Mouse (Mus musculus) layer of hippocampus, postnatal 14 days (tissue): ENCODE measurements around the gene Enkur. TPM values are rescaled to one million over a fixed set of nuclear protein-coding genes. Genes with fewer than 3 reads are reported as not detected.
"Not testable (repeated sequence)": the region's sequence is repeated elsewhere in the genome, so short reads cannot be mapped to it uniquely, and the experiment has no call there.

Experiments used
- DNase-seq, 2 experiments: peaks; one replicate each; pipeline ENCODE4 v3.0.0; 2021 to 2022; ENCODE audit warnings: low spot score in 2 of 2, mixed read lengths in 1 of 2
- long read RNA-seq, 2 experiments: library from polyadenylated mRNA; stranded (forward); transcript quantifications; one replicate each; pipeline ENCODE4 v2.0.0; 2021
- total RNA-seq, 2 experiments: library from RNA; stranded (reverse); gene quantifications; 2 replicates each; pipeline ENCODE4 v1.2.3; 2021

Gene Enkur
- 1 to 10 TPM; 3.6 to 4.5 TPM for total RNA-seq
- long read RNA-seq, experiment 1 = 0 reads
- long read RNA-seq, experiment 2, partial matches to known transcripts = 1 of 5 reads
- long read RNA-seq, experiment 2, other reads (novel, unspliced or antisense) = 0 of 5 reads

GRCm38 (mm10) chr2:21204912-21205830, at the start of gene Enkur, which contains the start of gene Thnsl1:
Gene Enkur (minus strand): TSS chr2:21205365.
Gene Thnsl1 (plus strand): TSS chr2:21205724.
- peak; percentile 96 to 98 for DNase-seq

GRCm38 (mm10) chr2:21254308-21254707, 49.1 kb upstream of the Enkur start:
- no peak for DNase-seq

GRCm38 (mm10) chr2:21253644-21254043, 48.5 kb upstream of the Enkur start:
- no peak for DNase-seq

GRCm38 (mm10) chr2:21245477-21246102, 40.4 kb upstream of the Enkur start:
- DNase-seq = no peak

- no peak for DNase-seq
Measured at GRCm38 (mm10) chr2:21244986-21245385, 39.8 kb upstream of the Enkur start.

DNA sequence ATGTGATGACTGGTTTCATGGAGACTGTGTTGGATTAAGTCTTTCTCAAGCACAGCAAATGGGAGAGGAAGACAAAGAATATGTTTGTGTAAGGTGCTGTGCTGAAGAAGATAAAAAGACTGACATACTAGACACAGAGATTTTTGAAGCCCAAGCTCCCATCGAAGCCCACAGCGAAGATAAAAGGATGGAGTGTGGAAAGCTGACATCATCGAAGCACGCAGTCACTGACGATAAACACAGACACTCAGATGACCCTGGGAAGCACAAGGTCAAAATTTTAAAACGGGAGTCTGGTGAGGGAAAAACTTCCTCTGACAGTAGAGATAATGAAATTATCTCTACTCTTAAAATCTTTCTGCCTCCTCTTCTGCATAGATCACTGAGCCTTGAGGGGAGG, 38.9 kb upstream of the Enkur start:
- not testable (repeated sequence) for DNase-seq

DNA sequence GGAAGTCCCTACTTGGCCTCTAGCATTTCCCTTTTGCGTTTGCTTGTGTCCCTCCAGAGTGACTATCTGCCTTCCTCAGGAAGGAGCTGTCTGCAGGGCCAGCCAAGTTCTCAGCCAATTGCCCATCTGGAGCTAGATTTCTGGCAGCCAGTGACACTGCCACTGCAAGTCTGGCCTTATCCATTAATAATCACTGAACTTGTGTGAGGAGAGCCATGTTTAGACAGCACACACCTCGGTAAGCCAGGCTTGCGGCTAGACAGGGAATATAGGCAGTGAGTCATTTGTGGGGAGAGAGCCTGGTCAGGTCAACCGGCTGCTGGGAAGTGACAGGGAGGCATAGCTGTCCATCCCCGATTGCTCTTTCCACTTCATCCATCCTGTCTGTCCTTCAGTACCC, 31.7 kb upstream of the Enkur start:
- no peak for DNase-seq

- no peak for DNase-seq
Measured at GRCm38 (mm10) chr2:21235844-21236386, 30.8 kb upstream of the Enkur start.

GRCm38 (mm10) chr2:21234871-21235648, 29.9 kb upstream of the Enkur start:
- DNase-seq = no peak

DNA sequence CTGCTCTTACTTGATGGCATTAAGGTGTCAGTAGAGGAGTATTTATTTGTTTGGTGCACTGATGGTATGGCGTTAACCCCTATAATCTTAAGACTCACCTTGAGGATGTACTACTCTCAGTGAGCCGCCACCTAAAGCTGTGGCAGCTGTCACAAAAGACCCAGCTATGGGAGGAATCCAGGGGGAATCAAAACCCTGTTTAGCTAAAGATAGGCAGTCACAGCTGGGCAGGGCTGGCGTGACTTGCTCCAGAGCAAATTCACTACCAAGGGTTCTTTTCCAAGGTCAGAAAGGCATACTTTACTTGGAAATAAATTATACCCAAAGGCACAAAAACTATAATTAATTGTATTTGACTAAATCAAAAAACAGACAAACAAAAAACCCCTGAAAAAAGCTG, 26.0 kb upstream of the Enkur start:
- no peak for DNase-seq

DNA sequence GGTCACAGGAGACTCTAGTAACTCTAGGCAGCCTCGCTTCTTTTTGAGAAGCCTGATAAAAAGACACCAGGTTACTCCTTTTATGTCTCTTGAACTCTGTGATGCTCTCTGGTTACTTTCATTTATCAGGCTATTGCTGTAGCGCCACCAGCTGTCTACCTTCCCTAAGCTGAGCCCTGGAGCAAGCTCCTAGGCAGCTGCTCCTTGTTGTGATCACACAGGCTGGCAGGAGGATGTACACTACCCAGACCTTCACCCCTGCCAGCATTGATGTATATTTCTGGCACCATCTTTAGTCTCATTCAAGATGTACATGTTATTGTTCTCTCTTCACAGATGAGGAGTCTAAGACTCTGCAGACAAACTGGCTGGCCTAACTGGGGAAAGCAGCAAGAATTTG, 25.1 kb upstream of the Enkur start:
- DNase-seq = no peak

DNA sequence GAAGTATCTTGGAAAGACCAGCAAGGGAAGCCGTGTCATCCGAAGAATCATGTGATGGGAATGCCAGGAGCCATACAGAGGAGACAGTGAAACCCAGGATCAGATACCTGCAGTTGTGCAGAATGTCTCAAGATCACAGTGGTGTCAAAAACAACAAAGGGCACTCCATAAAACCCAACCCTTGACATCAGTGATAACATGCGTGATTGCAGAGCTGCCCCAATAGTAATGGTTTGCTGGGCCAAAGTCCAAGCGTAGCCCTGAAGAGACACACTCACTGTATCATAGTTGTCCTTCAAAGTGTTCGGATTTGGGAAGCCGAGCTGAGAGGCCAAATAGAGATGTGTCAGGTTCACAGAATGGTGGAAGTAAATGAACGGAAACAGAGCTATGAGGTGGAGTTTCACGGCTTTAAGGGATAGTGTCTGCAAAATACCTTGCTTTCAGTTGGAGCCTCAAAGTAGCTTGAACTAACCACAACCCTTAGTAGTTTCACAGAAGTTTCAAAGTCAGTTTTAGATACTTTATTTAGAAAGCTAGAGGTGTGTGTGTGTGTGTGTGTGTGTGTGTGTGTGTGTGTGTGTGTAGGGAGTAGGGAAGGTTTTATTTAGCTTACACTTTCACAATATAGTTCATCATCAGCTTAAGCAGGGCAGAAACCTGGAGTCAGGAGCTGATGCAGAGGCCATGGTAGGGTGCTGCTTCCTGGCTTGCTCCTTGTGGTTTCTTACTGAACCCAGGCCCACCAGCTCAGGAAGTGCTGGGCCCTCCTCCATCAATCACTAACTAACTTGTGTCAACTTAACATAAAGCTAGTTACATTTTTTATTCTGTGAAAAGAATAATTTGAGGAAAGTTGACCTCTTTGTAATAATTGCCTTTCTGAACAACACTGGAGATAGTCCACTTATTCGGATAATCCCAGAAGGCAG, 17.6 kb upstream of the Enkur start:
- DNase-seq = no peak

DNA sequence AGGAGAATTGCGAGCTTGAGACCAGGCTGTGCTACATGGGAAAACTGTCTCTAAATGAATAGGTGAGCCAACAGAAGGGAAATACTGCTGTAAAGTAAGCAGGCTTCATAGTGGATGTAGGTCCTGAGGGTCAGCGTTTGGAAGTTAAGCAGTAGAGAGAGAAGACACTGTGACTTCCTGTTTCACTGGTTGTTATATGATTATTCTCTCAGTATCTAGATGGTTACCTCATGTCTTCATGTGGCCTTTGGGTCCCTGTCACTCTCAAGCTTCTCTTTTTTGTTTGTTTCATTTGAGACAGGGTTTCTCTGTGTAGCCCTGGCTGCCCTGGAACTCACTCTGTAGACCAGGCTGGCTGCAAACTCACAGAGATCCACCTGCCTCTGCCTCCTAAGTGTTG, 10.1 kb upstream of the Enkur start:
- DNase-seq = no peak

DNA sequence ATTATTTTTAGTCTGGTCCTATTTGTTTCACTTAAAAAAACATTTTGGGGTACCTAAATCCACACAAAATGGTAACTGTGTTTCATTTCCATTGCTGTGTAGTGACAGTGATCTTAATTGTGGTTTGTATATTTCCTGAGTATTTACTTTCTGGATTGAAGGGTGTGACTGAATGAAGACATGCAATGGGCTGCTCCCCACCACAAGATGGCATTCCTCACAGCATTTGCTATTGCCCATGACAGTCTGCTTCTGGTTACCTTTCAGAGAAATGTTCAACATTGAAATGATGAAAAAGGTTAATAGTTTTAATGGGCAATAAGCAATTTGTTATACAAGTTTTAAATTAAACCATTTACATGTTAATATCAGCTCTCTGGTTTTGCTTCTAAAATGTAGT, 9.2 kb upstream of the Enkur start:
- DNase-seq = peak in 1 of 2 experiments; percentile 16

DNA sequence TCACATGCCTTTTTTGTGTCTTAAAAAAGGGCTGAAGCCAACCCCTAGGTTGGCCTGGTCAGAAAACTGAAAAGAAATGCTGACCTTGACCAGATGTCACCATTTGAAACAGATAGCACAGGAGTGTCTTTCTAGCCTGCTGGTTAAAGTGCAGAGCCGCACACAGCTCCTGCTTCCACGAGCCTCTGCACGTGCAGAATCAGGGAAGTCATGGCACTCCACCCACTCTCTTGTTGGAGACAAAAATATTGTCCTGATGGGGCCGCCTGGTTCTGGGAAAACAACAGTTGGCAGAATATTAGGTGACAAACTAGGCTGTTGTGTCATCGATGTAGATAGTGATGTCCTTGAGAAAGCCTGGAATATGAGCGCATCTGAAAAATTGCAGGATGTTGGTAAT, 6.2 kb upstream of the Enkur start:
- no peak for DNase-seq

DNA sequence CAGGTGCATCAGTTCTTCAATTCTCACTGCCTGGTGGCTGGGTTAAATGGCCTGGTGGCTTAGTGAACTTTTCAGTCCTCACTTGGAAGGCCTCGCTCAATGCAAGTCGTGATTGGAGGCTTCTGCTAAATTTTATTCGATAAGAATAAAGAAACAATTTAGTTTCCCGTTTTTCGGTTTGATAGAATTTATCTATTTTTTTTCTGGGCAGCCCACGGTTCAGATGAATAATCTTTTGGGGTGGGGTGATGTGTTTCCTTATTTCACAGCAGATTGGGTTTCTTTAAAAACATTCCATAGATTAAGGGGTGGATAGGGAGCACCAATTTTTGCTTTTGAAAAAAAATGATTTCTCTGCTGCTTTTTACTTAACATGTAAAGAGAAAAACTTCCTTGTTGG, 1.1 kb upstream of the Enkur start:
- DNase-seq = no peak

DNA sequence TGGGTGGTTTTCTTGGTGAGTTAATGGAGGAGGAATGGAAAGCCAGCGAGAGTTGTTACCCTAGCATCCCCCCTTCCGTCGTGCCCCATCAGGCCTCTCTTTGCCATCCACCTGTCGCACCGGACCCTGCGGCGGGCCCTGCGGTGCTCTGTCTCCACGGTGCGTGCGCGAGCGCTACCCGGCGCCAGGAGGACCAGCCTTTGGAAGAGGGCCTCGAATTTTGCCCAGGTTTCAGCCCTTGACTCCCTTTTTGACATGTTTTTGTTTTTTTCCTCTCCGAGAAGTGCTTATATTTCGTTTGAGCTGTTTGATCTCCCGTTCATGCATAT, 630 bp upstream of the Enkur start:
- no peak for DNase-seq

DNA sequence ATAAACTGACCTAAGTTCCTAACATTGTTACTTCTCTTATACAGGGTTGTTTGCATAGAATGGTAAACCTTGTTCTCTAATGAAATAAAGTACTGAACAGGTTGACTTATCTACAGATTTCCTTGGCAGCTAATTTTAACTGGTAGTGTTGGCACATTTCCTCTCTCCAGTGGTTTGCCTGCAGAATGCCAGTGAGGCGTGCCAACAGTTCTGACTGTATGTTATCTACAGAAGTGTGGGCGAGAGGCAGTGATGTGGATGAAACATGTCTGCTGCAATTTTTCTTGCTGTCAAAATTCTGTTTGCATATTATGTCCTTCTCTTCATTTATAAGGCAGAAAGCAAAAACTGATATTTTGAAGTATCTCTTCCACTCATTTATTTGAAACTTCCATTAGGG, 2.4 kb downstream of the Enkur start:
- DNase-seq = no peak

GRCm38 (mm10) chr2:21199051-21199450, 6.1 kb downstream of the Enkur start:
- no peak for DNase-seq

- no peak for DNase-seq
Measured at GRCm38 (mm10) chr2:21195233-21195632, 9.9 kb downstream of the Enkur start.
